Mouse (Mus musculus) thymus, adult 2 months (tissue): ENCODE measurements around the gene Lrch3. TPM values are rescaled to one million over a fixed set of nuclear protein-coding genes. Genes with fewer than 3 reads are reported as not detected.

ENCODE experiments used
- DNase-seq: peaks from one replicate; pipeline ENCODE4 v3.0.0; 2021
- H3K27ac ChIP-seq: fragments of 200-500 bp; 2 replicates; pipeline ENCODE4 v1.5.1; 2012; ENCODE audit warnings: low read length, control low read depth; ENCODE audit not compliant: control insufficient read depth, insufficient read depth
- H3K27me3 ChIP-seq: fragments of 200-500 bp; 2 replicates; pipeline ENCODE4 v1.6.1; 2012; ENCODE audit warnings: mild to moderate bottlenecking, low read length, moderate library complexity, mixed read lengths; ENCODE audit not compliant: control insufficient read depth, insufficient read depth
- H3K36me3 ChIP-seq: fragments of 200-500 bp; 2 replicates; pipeline ENCODE4 v1.6.1; 2012; ENCODE audit warnings: mild to moderate bottlenecking, low read length, moderate library complexity; ENCODE audit not compliant: control insufficient read depth, insufficient read depth
- H3K4me1 ChIP-seq: fragments of 200-500 bp; replicated peaks from 2 replicates; pipeline ENCODE4 v1.6.1; 2012; ENCODE audit warnings: low read length; ENCODE audit not compliant: control insufficient read depth, insufficient read depth
- H3K4me3 ChIP-seq: fragments of 200-500 bp; 2 replicates; pipeline ENCODE4 v1.5.1; 2012; ENCODE audit warnings: mild to moderate bottlenecking, low read length, control low read depth, moderate library complexity; ENCODE audit not compliant: control insufficient read depth, insufficient read depth
- CTCF ChIP-seq: fragments of 200-500 bp; IDR thresholded peaks from 2 replicates; pipeline ENCODE4 v1.5.1; 2012; ENCODE audit warnings: mild to moderate bottlenecking, control low read depth, low read length, moderate library complexity, borderline replicate concordance; ENCODE audit not compliant: control insufficient read depth, poor library complexity, insufficient read depth; ENCODE audit errors: extremely low read depth
- POLR2A ChIP-seq: fragments of 200-500 bp; IDR thresholded peaks from 2 replicates; pipeline ENCODE4 v1.6.1; 2012; ENCODE audit warnings: mild to moderate bottlenecking, low read length, control low read depth, moderate library complexity; ENCODE audit not compliant: control insufficient read depth, poor library complexity, insufficient read depth; ENCODE audit errors: extremely low read depth
- WGBS: fragments of 180-500 bp; shearing (Covaris S2); methylation state at CpG from one replicate; pipeline ENCODE4 v1.1.7; 2018; 5-methylcytosine and 5-hydroxymethylcytosine counted together
- polyA plus RNA-seq: library from polyadenylated mRNA; depleted of rRNA; stranded (reverse); fragments of >200 nt; gene quantifications from 2 replicates; pipeline ENCODE4 v1.2.3, GENCODE M21; 2012

Gene Lrch3
- polyA plus RNA-seq, 1 experiment, result 43.2 TPM

GRCm38 (mm10) chr16:33021381-33021780, 107.5 kb downstream of the Lrch3 start:
- no peak for DNase-seq
- Histone ChIP-seq H3K4me3 (no peak overlapping the region), H3K27ac (no peak overlapping the region), H3K27me3 (no peaks in the 10 kb centered on the region), H3K4me1 (peaks cover 12% of the 10 kb centered on the region), H3K36me3 (no peaks in the 10 kb centered on the region)
- 83% methylated on average over 3 of the region's 3 CpGs for WGBS
- TF ChIP-seq POLR2A (no peak), CTCF (no peak)

- 3% methylated on average over 4 of the region's 4 CpGs for WGBS
- H3K36me3 ChIP-seq, result no peaks in the 10 kb centered on the region
- DNase-seq, result peak; percentile 85
- H3K4me1 ChIP-seq, result peaks cover 7% of the 10 kb centered on the region
- TF ChIP-seq POLR2A, result no peak
- peak; percentile 82; the same call in 1 of the 2 replicates for TF ChIP-seq CTCF
- no peaks in the 10 kb centered on the region for H3K27me3 ChIP-seq
- H3K4me3 ChIP-seq, result no peak overlapping the region
- no peak overlapping the region for H3K27ac ChIP-seq
Measured at GRCm38 (mm10) chr16:33023750-33024149, 109.8 kb downstream of the Lrch3 start.

GRCm38 (mm10) chr16:33024456-33025104, 110.7 kb downstream of the Lrch3 start:
- Histone ChIP-seq H3K27ac (no peak overlapping the region), H3K27me3 (no peaks in the 10 kb centered on the region), H3K4me3 (no peak overlapping the region), H3K4me1 (peaks cover 7% of the 10 kb centered on the region), H3K36me3 (no peaks in the 10 kb centered on the region)
- DNase-seq, result no peak
- WGBS, result 63% methylated on average over 8 of the region's 8 CpGs
- TF ChIP-seq POLR2A (no peak), CTCF (no peak)

GRCm38 (mm10) chr16:33026357-33026756, 112.5 kb downstream of the Lrch3 start:
- Histone ChIP-seq H3K4me3 (no peak overlapping the region), H3K36me3 (no peaks in the 10 kb centered on the region), H3K27ac (no peak overlapping the region), H3K27me3 (no peaks in the 10 kb centered on the region), H3K4me1 (peaks cover 7% of the 10 kb centered on the region)
- DNase-seq, result no peak
- TF ChIP-seq CTCF, result no peak
- TF ChIP-seq POLR2A, result no peak
- 48% methylated on average over 7 of the region's 7 CpGs for WGBS

- Histone ChIP-seq H3K36me3 (no peaks in the 10 kb centered on the region), H3K27me3 (no peaks in the 10 kb centered on the region), H3K4me1 (no peaks in the 10 kb centered on the region), H3K4me3 (no peak overlapping the region), H3K27ac (no peak overlapping the region)
- no peak for DNase-seq
- 98% methylated on average over 4 of the region's 4 CpGs for WGBS
- TF ChIP-seq CTCF, result no peak
- TF ChIP-seq POLR2A, result no peak
Measured at GRCm38 (mm10) chr16:33036006-33036405, 122.1 kb downstream of the Lrch3 start.

GRCm38 (mm10) chr16:33042682-33043081, 128.8 kb downstream of the Lrch3 start:
- WGBS, result 90% methylated on average over 1 of the region's 1 CpGs
- Histone ChIP-seq H3K4me3 (no peak overlapping the region), H3K27ac (no peak overlapping the region)

GRCm38 (mm10) chr16:33043268-33043667, 129.4 kb downstream of the Lrch3 start:
- no peaks in the 10 kb centered on the region for H3K36me3 ChIP-seq
- peak; percentile 13 for DNase-seq
- no peak overlapping the region for H3K27ac ChIP-seq
- WGBS, result 46% methylated on average over 2 of the region's 2 CpGs
- TF ChIP-seq CTCF (no peak), POLR2A (no peak)
- H3K4me1 ChIP-seq, result no peaks in the 10 kb centered on the region
- no peak overlapping the region for H3K4me3 ChIP-seq
- H3K27me3 ChIP-seq, result no peaks in the 10 kb centered on the region

More at GRCm38 (mm10) chr16:33042682-33043081, 128.8 kb downstream of the Lrch3 start:
- TF ChIP-seq CTCF, result no peak
- no peak for TF ChIP-seq POLR2A
- no peaks in the 10 kb centered on the region for H3K36me3 ChIP-seq
- H3K4me1 ChIP-seq, result no peaks in the 10 kb centered on the region
- H3K27me3 ChIP-seq, result no peaks in the 10 kb centered on the region
- DNase-seq, result no peak
